10 mouse cellular contexts compared by ENCODE assay signal in genomic region chr5:143678634-143679271, GRCm38 (mm10). TPM values are rescaled to one million over a fixed set of nuclear protein-coding genes. Genes with fewer than 3 reads are reported as not detected.
A peak's percentile ranks its signal among the peaks of the same experiment; 100 is the strongest.
DNase-seq lines count a peak whose midpoint lies in the region; ATAC-seq and TF ChIP-seq lines count a peak whose summit lies in the region.
"Had no signal": no experiment of that assay in that cellular context is flagged by ENCODE, and none has a peak within 500 bp of the region (broad histone marks: within the 10 kb centered on the region; RNA-seq: fewer than 3 reads in every experiment).

No protein-coding gene starts in this region.

- 0 out of 4 replicates have a peak, but pooled peaks of 1 of the 2 experiments have one; percentile 5 for TF ChIP-seq EP300 in MEL (IDR thresholded peaks at IDR 0.05; ENCODE audit: low read depth in 1 of 2, low read length in 2 of 2)

- no peaks in the 10 kb centered on the region for H3K36me3 ChIP-seq in heart, embryonic 16.5 days (ENCODE audit: control insufficient read depth, insufficient read depth)
- no peaks in the 10 kb centered on the region for H3K36me3 ChIP-seq in heart, embryonic 11.5 days (ENCODE audit: control insufficient read depth, insufficient read depth, low read length)
- peaks cover 0 to 23% of the 10 kb centered on the region in 2 experiments; a peak in 2 of 4 replicates for H3K36me3 ChIP-seq in MEL (ENCODE audit: control insufficient read depth in 1 of 2, insufficient read depth in 2 of 2, low read length in 2 of 2)
- no peaks in the 10 kb centered on the region for H3K36me3 ChIP-seq in liver, embryonic 15.5 days (replicated peaks)
- H3K36me3 ChIP-seq in hindbrain, embryonic 13.5 days = no peaks in the 10 kb centered on the region
- no peaks in the 10 kb centered on the region for H3K36me3 ChIP-seq in kidney, embryonic 16.5 days (ENCODE audit: insufficient read depth, low read length)
- no peaks in the 10 kb centered on the region for H3K36me3 ChIP-seq in thymus, adult 2 months (ENCODE audit: control insufficient read depth, insufficient read depth, low read length)
- H3K36me3 ChIP-seq: hindbrain, embryonic 15.5 days; midbrain, embryonic 12.5 days had no signal

- H3K9me3 ChIP-seq in heart, embryonic 16.5 days (replicated peaks; ENCODE audit: control insufficient read depth, low read length) = no peaks in the 10 kb centered on the region
- H3K9me3 ChIP-seq in heart, embryonic 11.5 days (replicated peaks; ENCODE audit: control insufficient read depth, low read length) = no peaks in the 10 kb centered on the region
- H3K9me3 ChIP-seq in MEL (replicated peaks; ENCODE audit: insufficient read depth, low read length) = no peaks in the 10 kb centered on the region
- no peaks in the 10 kb centered on the region for H3K9me3 ChIP-seq in liver, embryonic 15.5 days (replicated peaks)
- H3K9me3 ChIP-seq in hindbrain, embryonic 13.5 days = no peaks in the 10 kb centered on the region
- no peaks in the 10 kb centered on the region for H3K9me3 ChIP-seq in kidney, embryonic 16.5 days (ENCODE audit: low read length)
- H3K9me3 ChIP-seq: hindbrain, embryonic 15.5 days; midbrain, embryonic 12.5 days had no signal

- no peak overlapping the region for H3K4me3 ChIP-seq in heart, embryonic 16.5 days (ENCODE audit: low read length)
- H3K4me3 ChIP-seq in heart, embryonic 11.5 days (ENCODE audit: low read depth, low read length) = no peak overlapping the region
- no peak overlapping the region for H3K4me3 ChIP-seq in MEL (ENCODE audit: control insufficient read depth in 1 of 2, insufficient read depth in 1 of 2, low read depth in 2 of 2, low read length in 2 of 2)
- no peak overlapping the region for H3K4me3 ChIP-seq in embryonic fibroblast, embryonic 13.5 days (ENCODE audit: insufficient read depth, low read length)
- no peak overlapping the region for H3K4me3 ChIP-seq in liver, embryonic 15.5 days (replicated peaks)
- no peak overlapping the region for H3K4me3 ChIP-seq in hindbrain, embryonic 13.5 days
- H3K4me3 ChIP-seq in kidney, embryonic 16.5 days (ENCODE audit: low read length) = no peak overlapping the region
- H3K4me3 ChIP-seq in thymus, adult 2 months (ENCODE audit: control insufficient read depth, insufficient read depth, low read length) = no peak overlapping the region
- H3K4me3 ChIP-seq: hindbrain, embryonic 15.5 days; midbrain, embryonic 12.5 days had no signal

- TF ChIP-seq POLR2A in MEL (IDR thresholded peaks at IDR 0.05; ENCODE audit: control insufficient read depth in 1 of 2, insufficient read depth in 1 of 2, low read depth in 1 of 2, low read length in 2 of 2, poor library complexity in 1 of 2) = no peak
- no peak for TF ChIP-seq POLR2A in embryonic fibroblast, embryonic 13.5 days (IDR thresholded peaks at IDR 0.05; ENCODE audit: low read depth, low read length)
- no peak for TF ChIP-seq POLR2A in thymus, adult 2 months (IDR thresholded peaks at IDR 0.05; ENCODE audit: control insufficient read depth, extremely low read depth, insufficient read depth, low read length, poor library complexity)

- H3K27me3 ChIP-seq in heart, embryonic 16.5 days (ENCODE audit: control insufficient read depth, insufficient read depth, low read length) = no peaks in the 10 kb centered on the region
- H3K27me3 ChIP-seq in heart, embryonic 11.5 days (ENCODE audit: control insufficient read depth, insufficient read depth, low read length) = no peaks in the 10 kb centered on the region
- no peaks in the 10 kb centered on the region for H3K27me3 ChIP-seq in MEL (ENCODE audit: control insufficient read depth in 1 of 2, insufficient read depth in 2 of 2, low read length in 2 of 2)
- H3K27me3 ChIP-seq in liver, embryonic 15.5 days = no peaks in the 10 kb centered on the region
- no peaks in the 10 kb centered on the region for H3K27me3 ChIP-seq in hindbrain, embryonic 13.5 days
- H3K27me3 ChIP-seq in kidney, embryonic 16.5 days (ENCODE audit: insufficient read depth, low read length) = no peaks in the 10 kb centered on the region
- H3K27me3 ChIP-seq in thymus, adult 2 months (ENCODE audit: control insufficient read depth, insufficient read depth, low read length) = no peaks in the 10 kb centered on the region
- H3K27me3 ChIP-seq: hindbrain, embryonic 15.5 days; midbrain, embryonic 12.5 days had no signal

- DNase-seq in MEL (ENCODE audit: low read depth, low spot score) = peak; percentile 57
- DNase-seq in thymus, adult 2 months = no peak

- no peak for TF ChIP-seq RAD21 in MEL (IDR thresholded peaks at IDR 0.05; ENCODE audit: low read depth, low read length)

- H3K9ac ChIP-seq in heart, embryonic 16.5 days (ENCODE audit: low read length) = peak overlapping the region; percentile 28; the same call in 1 of the 2 replicates
- H3K9ac ChIP-seq in heart, embryonic 11.5 days (ENCODE audit: low read depth, low read length) = no peak overlapping the region
- no peak overlapping the region for H3K9ac ChIP-seq in MEL (ENCODE audit: control insufficient read depth, low read depth, low read length, poor library complexity, severe bottlenecking)
- no peak overlapping the region for H3K9ac ChIP-seq in liver, embryonic 15.5 days
- no peak overlapping the region for H3K9ac ChIP-seq in hindbrain, embryonic 13.5 days
- H3K9ac ChIP-seq in kidney, embryonic 16.5 days (replicated peaks; ENCODE audit: low read length) = no peak overlapping the region
- H3K9ac ChIP-seq: hindbrain, embryonic 15.5 days; midbrain, embryonic 12.5 days had no signal

- H3K4me2 ChIP-seq in heart, embryonic 16.5 days (ENCODE audit: low read depth, low read length) = no peak overlapping the region
- H3K4me2 ChIP-seq in heart, embryonic 11.5 days = no peak overlapping the region
- H3K4me2 ChIP-seq in liver, embryonic 15.5 days = no peak overlapping the region
- H3K4me2 ChIP-seq in hindbrain, embryonic 13.5 days = no peak overlapping the region
- H3K4me2 ChIP-seq in kidney, embryonic 16.5 days (replicated peaks; ENCODE audit: low read depth, low read length) = no peak overlapping the region
- H3K4me2 ChIP-seq: hindbrain, embryonic 15.5 days; midbrain, embryonic 12.5 days had no signal

- WGBS in heart, embryonic 16.5 days = 33% methylated on average over 6 of the region's 6 CpGs
- 45% methylated on average over 6 of the region's 6 CpGs for WGBS in heart, embryonic 11.5 days (ENCODE audit: insufficient replicate concordance)
- WGBS in liver, embryonic 15.5 days (ENCODE audit: insufficient replicate concordance) = 55% methylated on average over 6 of the region's 6 CpGs
- WGBS in hindbrain, embryonic 13.5 days = 93% methylated on average over 6 of the region's 6 CpGs
- 68% methylated on average over 6 of the region's 6 CpGs for WGBS in kidney, embryonic 16.5 days
- 85% methylated on average over 6 of the region's 6 CpGs for WGBS in thymus, adult 2 months

- ATAC-seq in heart, embryonic 16.5 days (replicated peaks; ENCODE audit: extremely low read depth, insufficient read depth, low FRiP score) = no peak; the same call in 1 of the 2 replicates
- ATAC-seq in heart, embryonic 11.5 days (replicated peaks; ENCODE audit: insufficient number of reproducible peaks, low FRiP score, low TSS enrichment) = no peak
- ATAC-seq in liver, embryonic 15.5 days (ENCODE audit: insufficient read depth) = peak; percentile 35; the same call in 1 of the 2 replicates
- ATAC-seq in hindbrain, embryonic 13.5 days (ENCODE audit: low FRiP score) = no peak
- ATAC-seq in kidney, embryonic 16.5 days (ENCODE audit: low FRiP score, low TSS enrichment) = no peak

- H3K4me1 ChIP-seq in heart, embryonic 16.5 days (ENCODE audit: control insufficient read depth, insufficient read depth, low read length) = peaks cover 43% of the 10 kb centered on the region
- peaks cover 21% of the 10 kb centered on the region for H3K4me1 ChIP-seq in heart, embryonic 11.5 days (ENCODE audit: control insufficient read depth, insufficient read depth, low read length)
- peaks cover 25 to 30% of the 10 kb centered on the region in 2 experiments for H3K4me1 ChIP-seq in MEL (ENCODE audit: control insufficient read depth in 1 of 2, insufficient read depth in 2 of 2, low read length in 2 of 2)
- peaks cover 53% of the 10 kb centered on the region for H3K4me1 ChIP-seq in embryonic fibroblast, embryonic 13.5 days (ENCODE audit: control insufficient read depth, insufficient read depth, low read length)
- H3K4me1 ChIP-seq in liver, embryonic 15.5 days (replicated peaks) = peaks cover 74% of the 10 kb centered on the region
- H3K4me1 ChIP-seq in hindbrain, embryonic 13.5 days (replicated peaks) = peaks cover 4% of the 10 kb centered on the region; the same call in 1 of the 2 replicates
- H3K4me1 ChIP-seq in kidney, embryonic 16.5 days (ENCODE audit: insufficient read depth, low read length) = peaks cover 53% of the 10 kb centered on the region
- peaks cover 2% of the 10 kb centered on the region; the same call in 1 of the 2 replicates for H3K4me1 ChIP-seq in thymus, adult 2 months (replicated peaks; ENCODE audit: control insufficient read depth, insufficient read depth, low read length)
- H3K4me1 ChIP-seq: hindbrain, embryonic 15.5 days had no signal

- no peak for TF ChIP-seq CTCF in MEL (IDR thresholded peaks at IDR 0.05 in 2 of 3, conservative IDR thresholded peaks at IDR 0.05 in 1 of 3; ENCODE audit: control insufficient read depth in 1 of 3, insufficient read depth in 1 of 3, low read depth in 2 of 3, low read length in 3 of 3, poor library complexity in 1 of 3, severe bottlenecking in 1 of 3)
- TF ChIP-seq CTCF in embryonic fibroblast, embryonic 13.5 days (IDR thresholded peaks at IDR 0.05; ENCODE audit: borderline replicate concordance, insufficient read depth, low read length) = no peak
- no peak for TF ChIP-seq CTCF in thymus, adult 2 months (IDR thresholded peaks at IDR 0.05; ENCODE audit: borderline replicate concordance, control insufficient read depth, extremely low read depth, insufficient read depth, low read length, poor library complexity)

- peaks cover 11% of the 10 kb centered on the region; the same call in 1 of the 2 replicates for H3K79me2 ChIP-seq in MEL (ENCODE audit: control insufficient read depth, insufficient read depth, low read length, poor library complexity)

- H3K27ac ChIP-seq in heart, embryonic 16.5 days (ENCODE audit: low read length) = peak overlapping the region; percentile 25; the same call in 1 of the 2 replicates
- H3K27ac ChIP-seq in heart, embryonic 11.5 days (ENCODE audit: low read depth, low read length) = no peak overlapping the region
- H3K27ac ChIP-seq in MEL (ENCODE audit: control insufficient read depth, low read depth, low read length) = no peak overlapping the region
- peak overlapping the region; percentile 85 for H3K27ac ChIP-seq in embryonic fibroblast, embryonic 13.5 days (ENCODE audit: insufficient read depth, low read length)
- H3K27ac ChIP-seq in liver, embryonic 15.5 days (replicated peaks) = peak overlapping the region; percentile 14; the same call in 1 of the 2 replicates
- no peak overlapping the region for H3K27ac ChIP-seq in hindbrain, embryonic 13.5 days
- H3K27ac ChIP-seq in kidney, embryonic 16.5 days (ENCODE audit: low read length) = no peak overlapping the region
- no peak overlapping the region for H3K27ac ChIP-seq in thymus, adult 2 months (ENCODE audit: control insufficient read depth, insufficient read depth, low read length)
- H3K27ac ChIP-seq: hindbrain, embryonic 15.5 days; midbrain, embryonic 12.5 days had no signal

RNA-seq across cellular contexts. Expression of gene Usp42, which starts 53.3 kb away (rescaled TPM):
- 9.7 and 11.3 TPM in 2 replicates for polyA plus RNA-seq in heart, embryonic 16.5 days (2015; fragmentation: Nextera tagmentation; extraction: Ambion mirVana)
- polyA plus RNA-seq in heart, embryonic 11.5 days (2014; fragmentation: Nextera tagmentation; extraction: Ambion mirVana) = 14.3 and 16.2 TPM in 2 replicates
- total RNA-seq in MEL (2012; rRNA removed) = 7.8 and 8.1 TPM in 2 replicates
- 10 to 100 TPM in 1 of 2 experiments, not detected in 1; 18.6 TPM for polyA plus RNA-seq in MEL (2012; ENCODE audit: insufficient read depth in 1 of 2, insufficient read length in 2 of 2, low read depth in 1 of 2, low replicate concordance in 2 of 2, missing spikeins in 1 of 2)
- polyA plus RNA-seq in embryonic fibroblast, embryonic 13.5 days (2011; ENCODE audit: insufficient read length, low read depth, missing spikeins) = 17.2 and 18.5 TPM in 2 replicates
- polyA plus RNA-seq in liver, embryonic 15.5 days (2015; fragmentation: Nextera tagmentation; extraction: Ambion mirVana) = 3.4 TPM in 2 replicates
- 28.6 and 29.3 TPM in 2 replicates for polyA plus RNA-seq in hindbrain, embryonic 13.5 days (2015; fragmentation: Nextera tagmentation; extraction: Ambion mirVana)
- 17.1 and 17.7 TPM in 2 replicates for polyA plus RNA-seq in kidney, embryonic 16.5 days (2015; fragmentation: Nextera tagmentation; extraction: Ambion mirVana)
- polyA plus RNA-seq in thymus, adult 2 months (2012; rRNA removed) = 12.1 and 13.8 TPM in 2 replicates

RNA-seq across cellular contexts. Expression of gene Cyth3, which starts 56.5 kb away (rescaled TPM):
- polyA plus RNA-seq in heart, embryonic 16.5 days (2015; fragmentation: Nextera tagmentation; extraction: Ambion mirVana) = 59.2 and 59.4 TPM in 2 replicates
- polyA plus RNA-seq in heart, embryonic 11.5 days (2014; fragmentation: Nextera tagmentation; extraction: Ambion mirVana) = 29.1 and 32.8 TPM in 2 replicates
- total RNA-seq in MEL (2012; rRNA removed) = 32.8 and 41.1 TPM in 2 replicates
- polyA plus RNA-seq in MEL (2012; ENCODE audit: insufficient read depth in 1 of 2, insufficient read length in 2 of 2, low read depth in 1 of 2, low replicate concordance in 2 of 2, missing spikeins in 1 of 2) = 10 to 100 TPM in 1 of 2 experiments, not detected in 1; 44.9 TPM
- polyA plus RNA-seq in embryonic fibroblast, embryonic 13.5 days (2011; ENCODE audit: insufficient read length, low read depth, missing spikeins) = 130 and 134 TPM in 2 replicates
- polyA plus RNA-seq in liver, embryonic 15.5 days (2015; fragmentation: Nextera tagmentation; extraction: Ambion mirVana) = 35.7 and 37.5 TPM in 2 replicates
- 34.2 and 37.9 TPM in 2 replicates for polyA plus RNA-seq in hindbrain, embryonic 13.5 days (2015; fragmentation: Nextera tagmentation; extraction: Ambion mirVana)
- 79.2 and 81.3 TPM in 2 replicates for polyA plus RNA-seq in kidney, embryonic 16.5 days (2015; fragmentation: Nextera tagmentation; extraction: Ambion mirVana)
- polyA plus RNA-seq in thymus, adult 2 months (2012; rRNA removed) = 12.9 and 13.4 TPM in 2 replicates

Comparison
In these comparisons a context has a peak if more than half of its experiments do, and no peak if none do; other contexts are left out.
1. H3K27ac ChIP-seq: peak in heart, embryonic 16.5 days (single experiment), embryonic fibroblast, embryonic 13.5 days (single experiment) and liver, embryonic 15.5 days (single experiment); none in heart, embryonic 11.5 days (single experiment), MEL (single experiment), hindbrain, embryonic 13.5 days (single experiment), kidney, embryonic 16.5 days (single experiment) and thymus, adult 2 months (single experiment).